Mouse (Mus musculus): Measurements from ENCODE around the gene Troap.

GRCm38 (mm10) chr15:99097840-99098492 is 23.6 kb downstream of the Troap start:
- TF ChIP-seq CTCF (conservative IDR thresholded peaks at IDR 0.05; ENCODE audit: low read length): no peak
- TF ChIP-seq POU5F1 (IDR thresholded peaks at IDR 0.05; ENCODE audit: borderline replicate concordance, low read length): no peak
- TF ChIP-seq NANOG (IDR thresholded peaks at IDR 0.05; ENCODE audit: borderline replicate concordance, low read length): no peak

Measured in E14TG2a.4 (cell line).